Mouse (Mus musculus): ENCODE data around the gene Dnaaf1. TPM values are rescaled to one million over a fixed set of nuclear protein-coding genes. Genes with fewer than 3 reads are reported as not detected.

Dnaaf1 gene
- polyA plus RNA-seq, 1 experiment from 2014 or later = 0.48 TPM

DNA sequence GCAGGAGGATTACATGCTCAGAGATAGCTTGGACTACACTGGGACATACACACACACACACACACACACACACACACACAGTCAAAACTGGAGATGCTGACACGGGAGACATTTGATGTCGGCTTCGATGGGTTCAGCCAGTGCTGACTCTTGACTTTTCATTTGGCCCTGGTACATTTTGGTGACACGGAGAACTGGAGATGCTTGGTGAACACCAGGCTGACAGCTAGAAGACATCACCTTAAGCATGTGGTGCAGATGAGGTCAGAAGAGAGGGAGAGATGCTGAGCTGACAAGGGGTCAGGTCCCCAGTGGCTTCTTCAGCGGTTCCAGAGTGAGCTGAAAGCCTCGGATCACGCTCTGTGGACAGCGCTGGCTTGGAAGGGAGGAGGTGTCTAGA is 48.0 kb downstream of the Dnaaf1 start:
- H3K36me3 ChIP-seq (ENCODE audit: control insufficient read depth, insufficient read depth, low read length) = no peaks in the 10 kb centered on the region
- 95% methylated on average over 8 of the region's 8 CpGs for WGBS
- H3K4me2 ChIP-seq (ENCODE audit: low read depth, low read length) = no peak overlapping the region
- no peak overlapping the region for H3K9ac ChIP-seq (replicated peaks; ENCODE audit: low read depth, low read length)
- H3K4me3 ChIP-seq (ENCODE audit: low read depth, low read length) = no peak overlapping the region
- no peak for ATAC-seq (ENCODE audit: low read depth)
- H3K4me1 ChIP-seq (ENCODE audit: control insufficient read depth, insufficient read depth, low read length) = no peaks in the 10 kb centered on the region
- H3K9me3 ChIP-seq (ENCODE audit: control insufficient read depth, low read length) = no peaks in the 10 kb centered on the region
- no peaks in the 10 kb centered on the region for H3K27me3 ChIP-seq (ENCODE audit: control insufficient read depth, insufficient read depth, low read length)
- no peak overlapping the region for H3K27ac ChIP-seq (ENCODE audit: low read depth, low read length)

DNA sequence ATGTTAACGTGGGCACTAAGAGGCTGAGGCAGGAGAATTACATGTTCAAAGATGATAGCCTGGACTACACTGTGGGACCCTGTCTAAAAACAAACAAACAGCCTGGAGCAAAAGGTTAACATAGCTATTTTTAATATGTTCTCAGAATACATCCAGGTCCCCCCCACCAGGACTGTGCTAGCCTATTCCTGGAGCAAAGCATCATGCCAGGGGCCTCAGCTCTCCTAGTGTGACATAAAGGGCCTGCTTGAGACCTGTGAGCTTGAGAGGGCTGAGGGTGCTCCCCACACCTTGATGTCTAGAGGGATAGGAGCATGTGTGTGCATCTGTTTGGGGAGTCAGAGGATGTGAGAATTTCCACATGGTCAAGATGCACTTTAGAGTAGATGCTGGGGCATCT is 48.7 kb downstream of the Dnaaf1 start:
- Histone ChIP-seq H3K4me2 (ENCODE audit: low read depth, low read length) (no peak overlapping the region), H3K9me3 (ENCODE audit: control insufficient read depth, low read length) (no peaks in the 10 kb centered on the region), H3K36me3 (ENCODE audit: control insufficient read depth, insufficient read depth, low read length) (no peaks in the 10 kb centered on the region), H3K27ac (ENCODE audit: low read depth, low read length) (no peak overlapping the region), H3K9ac (replicated peaks; ENCODE audit: low read depth, low read length) (no peak overlapping the region), H3K27me3 (ENCODE audit: control insufficient read depth, insufficient read depth, low read length) (no peaks in the 10 kb centered on the region), H3K4me3 (ENCODE audit: low read depth, low read length) (no peak overlapping the region), H3K4me1 (ENCODE audit: control insufficient read depth, insufficient read depth, low read length) (no peaks in the 10 kb centered on the region)
- 78% methylated on average over 1 of the region's 1 CpGs for WGBS
- no peak for ATAC-seq (ENCODE audit: low read depth)

DNA sequence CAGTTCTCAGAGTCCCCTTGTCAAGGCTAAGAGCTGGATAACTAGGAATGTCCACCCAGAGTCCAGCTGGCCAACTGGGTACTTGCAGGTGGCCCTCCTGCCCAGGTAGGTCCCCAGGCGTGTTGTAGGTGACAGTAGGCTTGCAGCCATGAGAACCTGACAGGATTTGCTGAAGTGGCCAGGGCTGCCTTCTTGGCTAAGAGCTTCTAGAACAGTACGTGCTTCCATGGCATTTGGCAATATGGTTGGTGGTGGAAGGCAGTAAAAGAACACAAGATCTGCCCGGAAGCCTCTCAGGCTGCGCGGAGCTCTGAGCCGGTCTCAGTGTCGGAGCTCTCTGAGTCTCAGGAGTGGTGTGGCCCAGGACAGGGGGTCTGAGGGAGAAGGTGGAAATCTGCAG is 49.9 kb downstream of the Dnaaf1 start:
- Histone ChIP-seq H3K9ac (replicated peaks; ENCODE audit: low read depth, low read length) (no peak overlapping the region), H3K4me2 (ENCODE audit: low read depth, low read length) (no peak overlapping the region), H3K27ac (ENCODE audit: low read depth, low read length) (no peak overlapping the region), H3K36me3 (ENCODE audit: control insufficient read depth, insufficient read depth, low read length) (no peaks in the 10 kb centered on the region), H3K4me3 (ENCODE audit: low read depth, low read length) (no peak overlapping the region), H3K27me3 (ENCODE audit: control insufficient read depth, insufficient read depth, low read length) (no peaks in the 10 kb centered on the region), H3K4me1 (ENCODE audit: control insufficient read depth, insufficient read depth, low read length) (no peaks in the 10 kb centered on the region), H3K9me3 (ENCODE audit: control insufficient read depth, low read length) (no peaks in the 10 kb centered on the region)
- 91% methylated on average over 7 of the region's 7 CpGs for WGBS
- ATAC-seq (ENCODE audit: low read depth) = no peak

DNA sequence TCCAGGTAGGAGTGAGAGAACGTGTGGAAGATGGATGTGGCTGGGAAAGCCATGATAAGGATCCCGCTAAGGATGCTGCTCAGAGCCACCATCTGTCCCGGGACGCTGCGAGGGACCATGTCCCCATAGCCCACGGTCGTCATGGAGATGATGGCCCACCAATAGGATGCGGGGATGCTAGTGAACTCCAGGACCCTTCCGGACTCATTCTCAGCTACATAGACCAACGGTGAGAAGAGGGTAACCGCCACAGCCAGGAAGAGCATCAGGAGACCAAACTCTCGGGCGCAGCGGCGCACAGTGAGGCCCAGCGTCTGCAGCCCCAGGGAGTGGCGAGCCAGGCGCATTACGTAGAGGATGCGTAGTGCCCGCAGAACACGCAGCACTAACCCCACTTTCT is 50.8 kb downstream of the Dnaaf1 start:
- H3K36me3 ChIP-seq (ENCODE audit: control insufficient read depth, insufficient read depth, low read length) = no peaks in the 10 kb centered on the region
- H3K27ac ChIP-seq (ENCODE audit: low read depth, low read length) = no peak overlapping the region
- no peaks in the 10 kb centered on the region for H3K9me3 ChIP-seq (ENCODE audit: control insufficient read depth, low read length)
- WGBS = 76% methylated on average over 22 of the region's 22 CpGs
- H3K4me3 ChIP-seq (ENCODE audit: low read depth, low read length) = no peak overlapping the region
- H3K4me2 ChIP-seq (ENCODE audit: low read depth, low read length) = no peak overlapping the region
- H3K4me1 ChIP-seq (ENCODE audit: control insufficient read depth, insufficient read depth, low read length) = no peaks in the 10 kb centered on the region
- H3K27me3 ChIP-seq (ENCODE audit: control insufficient read depth, insufficient read depth, low read length) = no peaks in the 10 kb centered on the region
- no peak overlapping the region for H3K9ac ChIP-seq (replicated peaks; ENCODE audit: low read depth, low read length)
- ATAC-seq (ENCODE audit: low read depth) = no peak

DNA sequence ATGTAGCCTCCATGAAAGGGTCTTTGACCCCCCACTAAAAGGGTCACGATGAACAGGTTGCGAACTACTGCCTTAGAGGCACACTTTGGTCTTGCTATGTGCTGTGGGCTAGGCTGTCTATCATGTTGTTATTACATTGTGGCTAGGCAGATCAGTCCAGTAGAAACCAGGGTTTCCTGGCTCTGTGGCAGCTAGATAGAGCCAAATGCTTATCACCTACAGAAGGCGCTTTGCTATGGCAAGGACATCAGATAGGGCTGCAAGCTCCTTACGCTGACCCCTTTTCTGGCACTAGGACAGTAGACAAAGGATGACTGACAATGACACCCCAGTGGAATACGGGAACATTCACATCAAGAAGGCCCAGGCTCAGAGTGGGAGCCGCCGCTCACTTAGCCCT is 52.2 kb downstream of the Dnaaf1 start:
- H3K36me3 ChIP-seq (ENCODE audit: control insufficient read depth, insufficient read depth, low read length) = no peaks in the 10 kb centered on the region
- 90% methylated on average over 7 of the region's 7 CpGs for WGBS
- no peaks in the 10 kb centered on the region for H3K4me1 ChIP-seq (ENCODE audit: control insufficient read depth, insufficient read depth, low read length)
- H3K9ac ChIP-seq (replicated peaks; ENCODE audit: low read depth, low read length) = no peak overlapping the region
- H3K4me3 ChIP-seq (ENCODE audit: low read depth, low read length) = no peak overlapping the region
- H3K9me3 ChIP-seq (ENCODE audit: control insufficient read depth, low read length) = no peaks in the 10 kb centered on the region
- no peak overlapping the region for H3K27ac ChIP-seq (ENCODE audit: low read depth, low read length)
- no peaks in the 10 kb centered on the region for H3K27me3 ChIP-seq (ENCODE audit: control insufficient read depth, insufficient read depth, low read length)
- no peak overlapping the region for H3K4me2 ChIP-seq (ENCODE audit: low read depth, low read length)
- no peak for ATAC-seq (ENCODE audit: low read depth)

DNA sequence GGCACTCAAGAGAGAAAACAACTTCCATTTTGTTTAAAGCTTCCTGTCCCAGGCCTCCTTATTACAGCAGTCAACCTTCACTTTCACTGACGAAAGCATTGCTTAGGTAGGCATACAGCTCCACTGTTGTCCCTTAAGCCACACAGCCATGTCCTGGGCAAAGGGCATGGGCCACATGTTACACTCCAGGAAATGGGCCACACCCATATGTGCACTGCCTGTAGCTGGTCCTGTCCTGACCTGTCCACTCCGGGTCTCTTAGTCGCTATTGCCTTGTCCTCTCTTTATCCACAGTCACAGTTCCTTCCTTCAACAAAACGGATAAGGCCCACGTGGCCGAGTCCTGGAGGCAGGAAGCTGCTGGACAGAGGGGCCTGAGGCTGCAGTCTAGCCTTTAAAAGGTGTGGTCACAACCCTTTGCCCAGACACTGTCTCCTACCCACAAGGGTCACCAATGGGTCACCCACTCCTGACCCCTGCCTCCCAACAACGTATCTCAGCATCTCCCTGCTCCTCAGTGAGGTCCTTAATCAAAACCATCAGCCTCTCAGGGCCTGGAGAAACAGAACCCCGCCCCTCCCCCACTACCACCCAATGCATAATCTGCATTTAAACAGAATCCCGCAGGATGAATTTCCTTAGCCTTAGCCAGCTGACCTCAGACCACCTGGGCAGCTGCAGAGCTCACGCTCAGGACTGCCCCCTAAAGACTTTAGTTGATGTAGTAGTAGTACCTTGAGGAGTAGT is 52.8 kb downstream of the Dnaaf1 start:
- Histone ChIP-seq H3K9ac (replicated peaks; ENCODE audit: low read depth, low read length) (no peak overlapping the region), H3K4me1 (ENCODE audit: control insufficient read depth, insufficient read depth, low read length) (0 out of 2 replicates have a peak, but pooled peaks cover 2% of the 10 kb centered on the region), H3K36me3 (ENCODE audit: control insufficient read depth, insufficient read depth, low read length) (no peaks in the 10 kb centered on the region), H3K4me2 (ENCODE audit: low read depth, low read length) (no peak overlapping the region), H3K27me3 (ENCODE audit: control insufficient read depth, insufficient read depth, low read length) (no peaks in the 10 kb centered on the region), H3K27ac (ENCODE audit: low read depth, low read length) (no peak overlapping the region), H3K4me3 (ENCODE audit: low read depth, low read length) (no peak overlapping the region), H3K9me3 (ENCODE audit: control insufficient read depth, low read length) (no peaks in the 10 kb centered on the region)
- no peak for ATAC-seq (ENCODE audit: low read depth)
- 45% methylated on average over 10 of the region's 10 CpGs for WGBS

DNA sequence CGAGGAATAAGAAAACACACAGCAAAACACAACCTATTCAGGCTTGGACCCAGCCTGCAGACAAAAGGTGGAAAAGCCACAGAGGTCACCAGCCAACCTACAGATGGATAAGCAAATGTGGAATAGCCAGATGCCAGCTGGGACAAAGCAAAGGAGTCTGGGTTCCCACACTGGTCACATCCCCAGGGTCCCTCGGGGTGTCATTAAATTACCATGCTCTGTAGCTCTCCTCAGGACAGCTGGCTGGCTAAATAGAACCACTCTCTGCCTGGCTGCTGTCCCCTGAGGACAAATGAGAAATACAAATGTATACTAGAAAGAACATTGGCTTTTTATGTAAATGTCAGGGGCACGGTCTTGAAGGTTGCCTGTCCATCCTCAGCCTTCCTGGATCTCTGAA is 55.8 kb downstream of the Dnaaf1 start:
- Histone ChIP-seq H3K4me3 (ENCODE audit: low read depth, low read length) (no peak overlapping the region), H3K9ac (replicated peaks; ENCODE audit: low read depth, low read length) (no peak overlapping the region), H3K4me1 (ENCODE audit: control insufficient read depth, insufficient read depth, low read length) (0 out of 2 replicates have a peak, but pooled peaks cover 3% of the 10 kb centered on the region), H3K9me3 (ENCODE audit: control insufficient read depth, low read length) (no peaks in the 10 kb centered on the region), H3K36me3 (ENCODE audit: control insufficient read depth, insufficient read depth, low read length) (no peaks in the 10 kb centered on the region), H3K27ac (ENCODE audit: low read depth, low read length) (no peak overlapping the region), H3K4me2 (ENCODE audit: low read depth, low read length) (no peak overlapping the region), H3K27me3 (ENCODE audit: control insufficient read depth, insufficient read depth, low read length) (no peaks in the 10 kb centered on the region)
- WGBS = 16% methylated on average over 3 of the region's 3 CpGs
- no peak for ATAC-seq (ENCODE audit: low read depth)

DNA sequence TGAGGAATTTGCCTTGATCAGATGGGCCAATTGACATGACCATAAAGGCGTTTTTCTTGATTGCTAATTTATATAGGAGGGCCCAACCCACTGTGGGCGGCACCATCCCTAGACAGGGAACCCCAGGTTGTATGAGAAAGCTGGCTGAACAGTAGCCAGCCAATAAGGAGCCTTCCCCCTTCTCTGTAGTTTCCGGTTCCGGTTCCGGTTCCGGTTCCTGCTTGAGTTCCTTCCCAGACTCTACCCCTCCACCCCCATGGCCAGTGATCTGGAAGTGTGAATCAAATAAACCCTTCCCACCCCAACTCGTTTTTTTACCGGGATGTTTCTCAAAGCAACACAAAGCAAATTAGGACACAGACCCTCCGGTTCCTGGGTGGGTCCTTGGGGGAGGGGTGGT is 57.2 kb downstream of the Dnaaf1 start:
- H3K36me3 ChIP-seq (ENCODE audit: control insufficient read depth, insufficient read depth, low read length) = no peaks in the 10 kb centered on the region
- H3K9me3 ChIP-seq (ENCODE audit: control insufficient read depth, low read length) = no peaks in the 10 kb centered on the region
- 87% methylated on average over 9 of the region's 9 CpGs for WGBS
- no peak overlapping the region for H3K4me2 ChIP-seq (ENCODE audit: low read depth, low read length)
- no peak overlapping the region for H3K4me3 ChIP-seq (ENCODE audit: low read depth, low read length)
- H3K4me1 ChIP-seq (ENCODE audit: control insufficient read depth, insufficient read depth, low read length) = 0 out of 2 replicates have a peak, but pooled peaks cover 3% of the 10 kb centered on the region
- no peak overlapping the region for H3K9ac ChIP-seq (replicated peaks; ENCODE audit: low read depth, low read length)
- ATAC-seq (ENCODE audit: low read depth) = no peak
- H3K27me3 ChIP-seq (ENCODE audit: control insufficient read depth, insufficient read depth, low read length) = no peaks in the 10 kb centered on the region
- no peak overlapping the region for H3K27ac ChIP-seq (ENCODE audit: low read depth, low read length)

DNA sequence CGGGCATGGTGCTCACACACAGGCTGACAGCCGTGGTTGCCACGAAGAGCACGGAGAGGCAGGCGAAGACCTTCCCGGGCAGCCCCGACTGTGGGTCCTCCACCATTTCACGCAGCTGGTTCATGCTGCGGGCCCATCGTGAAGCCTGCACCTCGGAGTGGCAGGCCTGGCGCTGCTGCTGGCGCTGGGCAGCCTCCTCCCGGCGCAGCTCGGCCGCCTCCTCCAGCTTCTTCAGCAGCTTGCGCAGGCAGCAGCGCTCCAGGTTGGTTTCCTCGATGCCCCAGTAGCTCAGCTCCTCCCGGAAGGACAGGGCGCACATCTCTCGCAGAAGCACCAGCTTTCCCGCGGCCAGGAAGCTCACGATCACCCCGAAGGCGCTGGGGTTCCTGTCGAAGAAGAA is 57.9 kb downstream of the Dnaaf1 start:
- Histone ChIP-seq H3K36me3 (ENCODE audit: control insufficient read depth, insufficient read depth, low read length) (no peaks in the 10 kb centered on the region), H3K9me3 (ENCODE audit: control insufficient read depth, low read length) (no peaks in the 10 kb centered on the region), H3K4me1 (ENCODE audit: control insufficient read depth, insufficient read depth, low read length) (0 out of 2 replicates have a peak, but pooled peaks cover 3% of the 10 kb centered on the region), H3K4me3 (ENCODE audit: low read depth, low read length) (no peak overlapping the region), H3K9ac (replicated peaks; ENCODE audit: low read depth, low read length) (no peak overlapping the region), H3K4me2 (ENCODE audit: low read depth, low read length) (no peak overlapping the region), H3K27ac (ENCODE audit: low read depth, low read length) (no peak overlapping the region), H3K27me3 (ENCODE audit: control insufficient read depth, insufficient read depth, low read length) (no peaks in the 10 kb centered on the region)
- 58% methylated on average over 29 of the region's 29 CpGs for WGBS
- no peak for ATAC-seq (ENCODE audit: low read depth)
